Mouse (Mus musculus): ENCODE measurements around the gene Kcmf1. TPM values are rescaled to one million over a fixed set of nuclear protein-coding genes. Genes with fewer than 3 reads are reported as not detected.

Kcmf1 gene
- polyA plus RNA-seq (2015; fragmentation: Illumina TruSeq; extraction: RNeasy Lipid Tissue Mini Kit (QIAGEN cat#74804); ENCODE audit: insufficient read depth, low read depth, low replicate concordance): 13.2 TPM

GRCm38 (mm10) chr6:72899781-72900681 lies at the start of gene Kcmf1:
Gene Kcmf1, minus strand, starts transcription at chr6:72899979.

Other genes with a start within 250 kb of the Kcmf1 start
- gene Tcf7l1, start 110.7 kb downstream of the Kcmf1 start, polyA plus RNA-seq (2015; fragmentation: Illumina TruSeq; extraction: RNeasy Lipid Tissue Mini Kit (QIAGEN cat#74804); ENCODE audit: insufficient read depth, low read depth, low replicate concordance): 5.9 TPM
- 142 TPM for gene Tmsb10, start 58.8 kb upstream of the Kcmf1 start, polyA plus RNA-seq (2015; fragmentation: Illumina TruSeq; extraction: RNeasy Lipid Tissue Mini Kit (QIAGEN cat#74804); ENCODE audit: insufficient read depth, low read depth, low replicate concordance)

Data from pancreas, adult 10 weeks (tissue).